Mouse (Mus musculus) skeletal muscle tissue, adult 2 months (tissue): Measurements from ENCODE around the gene Dpf3.

Experiments
- DNase-seq: peaks from one replicate; pipeline ENCODE4 v3.0.0-alpha.2; 2012; ENCODE audit warnings: low read depth, low spot score

The Dpf3 gene

GRCm38 (mm10) chr12:83496736-83497135 lies 9.2 kb upstream of the Dpf3 start:
- DNase-seq, result no peak

- DNase-seq, result no peak
Measured at GRCm38 (mm10) chr12:83496336-83496735, 8.8 kb upstream of the Dpf3 start.

- DNase-seq, result no peak
Measured at GRCm38 (mm10) chr12:83495961-83496282, 8.4 kb upstream of the Dpf3 start.

- peak; percentile 83 for DNase-seq
Measured at GRCm38 (mm10) chr12:83495248-83495960, 7.9 kb upstream of the Dpf3 start.

GRCm38 (mm10) chr12:83494196-83494595 lies 6.7 kb upstream of the Dpf3 start:
- no peak for DNase-seq

GRCm38 (mm10) chr12:83492808-83493207 lies 5.3 kb upstream of the Dpf3 start:
- DNase-seq, result peak; percentile 32

GRCm38 (mm10) chr12:83491609-83492008 lies 4.1 kb upstream of the Dpf3 start:
- no peak for DNase-seq

GRCm38 (mm10) chr12:83489748-83490147 lies 2.2 kb upstream of the Dpf3 start:
- no peak for DNase-seq

GRCm38 (mm10) chr12:83488211-83488941 lies 860 bp upstream of the Dpf3 start:
- DNase-seq, result peak; percentile 60

- peak; percentile 23 for DNase-seq
Measured at GRCm38 (mm10) chr12:83486671-83487461, 650 bp downstream of the Dpf3 start.

GRCm38 (mm10) chr12:83485911-83486670 lies 1.4 kb downstream of the Dpf3 start:
- DNase-seq, result no peak

GRCm38 (mm10) chr12:83484855-83485745 lies 2.4 kb downstream of the Dpf3 start:
- DNase-seq, result no peak

- no peak for DNase-seq
Measured at GRCm38 (mm10) chr12:83483653-83484052, 3.9 kb downstream of the Dpf3 start.

GRCm38 (mm10) chr12:83481439-83481838 lies 6.1 kb downstream of the Dpf3 start:
- no peak for DNase-seq

- DNase-seq, result no peak
Measured at GRCm38 (mm10) chr12:83479818-83480401, 7.6 kb downstream of the Dpf3 start.

- DNase-seq, result no peak
Measured at GRCm38 (mm10) chr12:83479140-83479539, 8.4 kb downstream of the Dpf3 start.

GRCm38 (mm10) chr12:83476277-83476676 lies 11.2 kb downstream of the Dpf3 start:
- DNase-seq, result no peak

- no peak for DNase-seq
Measured at GRCm38 (mm10) chr12:83475419-83475818, 12.1 kb downstream of the Dpf3 start.

GRCm38 (mm10) chr12:83473987-83474600 lies 13.4 kb downstream of the Dpf3 start:
- peak; percentile 67 for DNase-seq

- no peak for DNase-seq
Measured at GRCm38 (mm10) chr12:83471760-83472159, 15.8 kb downstream of the Dpf3 start.
